Mouse (Mus musculus): ENCODE measurements around the gene Evc2. TPM values are rescaled to one million over a fixed set of nuclear protein-coding genes. Genes with fewer than 3 reads are reported as not detected.

Gene Evc2
- polyA plus RNA-seq, 1 experiment from 2014 or later = 1.8 TPM

DNA sequence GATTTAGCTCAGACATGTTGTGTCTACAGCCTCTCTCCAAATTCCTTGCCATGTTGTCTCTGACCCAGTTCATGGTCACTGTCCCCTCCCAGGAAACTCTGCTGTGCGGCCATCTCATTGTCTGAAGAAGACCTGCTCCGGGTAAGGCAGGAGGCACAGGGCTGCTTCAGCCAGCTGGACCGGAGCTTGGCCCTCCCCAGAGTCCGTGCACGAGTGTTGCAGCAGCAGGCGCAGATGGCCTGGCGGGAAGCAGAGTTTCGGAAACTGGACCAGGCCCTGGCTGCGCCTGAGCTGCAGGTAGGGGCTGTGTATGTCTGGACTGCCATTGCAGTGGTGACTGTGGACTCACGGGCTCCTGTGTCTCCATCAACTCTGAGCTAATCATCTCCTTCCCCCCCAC is 53.6 kb downstream of the Evc2 start:
- H3K9me3 ChIP-seq (ENCODE audit: control insufficient read depth) = no peaks in the 10 kb centered on the region
- H3K27ac ChIP-seq (ENCODE audit: low read depth, low read length) = no peak overlapping the region
- H3K4me2 ChIP-seq (replicated peaks; ENCODE audit: low read depth) = no peak overlapping the region
- 89% methylated on average over 10 of the region's 10 CpGs for WGBS
- no peak overlapping the region for H3K9ac ChIP-seq (ENCODE audit: low read depth, low read length)
- no peak for TF ChIP-seq CTCF (IDR thresholded peaks at IDR 0.05; ENCODE audit: low read depth)
- ATAC-seq = no peak
- no peaks in the 10 kb centered on the region for H3K27me3 ChIP-seq (replicated peaks; ENCODE audit: control insufficient read depth, insufficient read depth, low read length)
- peaks cover 7% of the 10 kb centered on the region for H3K36me3 ChIP-seq (ENCODE audit: control insufficient read depth, insufficient read depth)
- H3K4me3 ChIP-seq (ENCODE audit: low read depth, low read length) = no peak overlapping the region
- no peaks in the 10 kb centered on the region for H3K4me1 ChIP-seq (replicated peaks; ENCODE audit: control insufficient read depth, insufficient read depth, low read length)

- ATAC-seq = no peak
- Histone ChIP-seq H3K9ac (ENCODE audit: low read depth, low read length) (no peak overlapping the region), H3K9me3 (ENCODE audit: control insufficient read depth) (no peaks in the 10 kb centered on the region), H3K4me2 (replicated peaks; ENCODE audit: low read depth) (no peak overlapping the region), H3K36me3 (ENCODE audit: control insufficient read depth, insufficient read depth) (no peaks in the 10 kb centered on the region; the same call in none of the 2 replicates), H3K27me3 (replicated peaks; ENCODE audit: control insufficient read depth, insufficient read depth, low read length) (no peaks in the 10 kb centered on the region), H3K4me3 (ENCODE audit: low read depth, low read length) (no peak overlapping the region), H3K4me1 (replicated peaks; ENCODE audit: control insufficient read depth, insufficient read depth, low read length) (no peaks in the 10 kb centered on the region), H3K27ac (ENCODE audit: low read depth, low read length) (no peak overlapping the region)
- TF ChIP-seq CTCF (IDR thresholded peaks at IDR 0.05; ENCODE audit: low read depth) = no peak
- 91% methylated on average over 22 of the region's 22 CpGs for WGBS
Observed at GRCm38 (mm10) chr5:37395172-37396030, 57.1 kb downstream of the Evc2 start.

DNA sequence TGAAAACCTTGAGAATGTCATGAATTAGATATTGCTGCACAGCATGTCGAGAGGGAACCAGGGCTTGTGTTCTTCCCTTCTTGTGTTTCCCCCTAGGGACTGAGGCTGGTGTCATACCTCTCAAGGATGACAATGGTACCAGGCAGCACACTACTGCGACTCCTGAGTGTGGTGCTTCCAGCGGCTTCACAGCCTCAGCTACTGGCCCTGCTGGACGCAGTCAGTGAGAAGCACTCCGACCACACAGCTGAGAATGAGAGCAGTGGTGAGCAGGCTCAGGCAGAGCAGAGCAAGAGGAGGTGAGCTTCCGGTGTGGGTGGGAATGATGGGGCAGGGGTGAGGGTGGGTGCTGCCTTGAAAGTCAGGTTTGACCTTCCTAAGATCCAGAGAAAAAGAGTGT is 80.7 kb downstream of the Evc2 start:
- no peak overlapping the region for H3K27ac ChIP-seq (ENCODE audit: low read depth, low read length)

DNA sequence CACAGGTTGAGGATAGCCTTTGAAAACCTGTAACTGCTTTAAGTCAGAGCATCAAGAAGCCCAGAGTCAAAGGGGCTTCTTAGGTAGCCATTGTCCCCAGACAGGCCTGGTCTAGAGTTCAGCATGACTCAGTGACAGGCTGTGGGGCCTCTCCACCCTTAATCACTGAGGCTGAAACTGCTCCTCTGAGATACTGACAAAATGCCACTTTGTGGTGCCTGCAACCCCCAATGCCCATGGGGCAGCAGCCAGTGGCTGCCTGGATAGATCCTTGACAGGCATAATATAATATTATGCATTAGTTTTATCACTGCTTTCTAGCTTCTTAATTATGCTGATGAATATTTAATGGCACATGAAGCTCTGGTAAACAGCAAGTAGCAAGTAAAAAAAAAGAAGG is 88.9 kb downstream of the Evc2 start:
- Histone ChIP-seq H3K4me3 (ENCODE audit: low read depth, low read length) (no peak overlapping the region), H3K36me3 (ENCODE audit: control insufficient read depth, insufficient read depth) (no peaks in the 10 kb centered on the region), H3K4me1 (replicated peaks; ENCODE audit: control insufficient read depth, insufficient read depth, low read length) (no peaks in the 10 kb centered on the region), H3K4me2 (replicated peaks; ENCODE audit: low read depth) (no peak overlapping the region), H3K9ac (ENCODE audit: low read depth, low read length) (no peak overlapping the region), H3K27me3 (replicated peaks; ENCODE audit: control insufficient read depth, insufficient read depth, low read length) (no peaks in the 10 kb centered on the region), H3K9me3 (ENCODE audit: control insufficient read depth) (no peaks in the 10 kb centered on the region), H3K27ac (ENCODE audit: low read depth, low read length) (no peak overlapping the region)
- ATAC-seq = no peak
- no peak for TF ChIP-seq CTCF (IDR thresholded peaks at IDR 0.05; ENCODE audit: low read depth)

More for the DNA sequence above, 80.7 kb downstream of the Evc2 start:
- Histone ChIP-seq H3K9ac (ENCODE audit: low read depth, low read length) (no peak overlapping the region), H3K27me3 (replicated peaks; ENCODE audit: control insufficient read depth, insufficient read depth, low read length) (no peaks in the 10 kb centered on the region), H3K9me3 (ENCODE audit: control insufficient read depth) (no peaks in the 10 kb centered on the region), H3K4me3 (ENCODE audit: low read depth, low read length) (no peak overlapping the region), H3K36me3 (ENCODE audit: control insufficient read depth, insufficient read depth) (no peaks in the 10 kb centered on the region), H3K4me2 (replicated peaks; ENCODE audit: low read depth) (no peak overlapping the region), H3K4me1 (replicated peaks; ENCODE audit: control insufficient read depth, insufficient read depth, low read length) (no peaks in the 10 kb centered on the region)
- TF ChIP-seq CTCF (IDR thresholded peaks at IDR 0.05; ENCODE audit: low read depth) = no peak
- ATAC-seq = no peak
- 87% methylated on average over 6 of the region's 6 CpGs for WGBS

DNA sequence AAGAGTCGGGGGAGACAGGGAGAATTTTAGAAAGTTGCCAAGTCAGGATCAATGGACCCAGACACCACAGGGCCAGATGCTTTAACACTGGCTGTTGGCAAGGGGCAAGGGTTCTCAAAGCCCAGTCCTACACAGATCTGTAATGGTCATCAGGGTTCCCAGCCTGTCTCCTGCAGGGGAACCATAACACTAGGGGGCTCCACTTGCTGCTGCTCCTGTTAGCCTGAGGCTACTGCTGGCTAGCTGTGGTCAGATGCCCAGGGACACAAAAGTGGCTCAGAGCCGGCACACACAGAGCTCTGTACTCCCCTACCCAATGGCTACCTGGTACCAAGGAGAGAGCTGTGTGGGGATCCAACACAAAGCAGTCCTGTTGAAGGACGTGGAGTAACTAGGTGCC is 97.1 kb downstream of the Evc2 start:
- no peak for ATAC-seq
- TF ChIP-seq CTCF (IDR thresholded peaks at IDR 0.05; ENCODE audit: low read depth) = no peak; the same call in 1 of the 2 replicates
- Histone ChIP-seq H3K4me3 (ENCODE audit: low read depth, low read length) (no peak overlapping the region), H3K9me3 (ENCODE audit: control insufficient read depth) (no peaks in the 10 kb centered on the region), H3K4me1 (replicated peaks; ENCODE audit: control insufficient read depth, insufficient read depth, low read length) (no peaks in the 10 kb centered on the region), H3K4me2 (replicated peaks; ENCODE audit: low read depth) (no peak overlapping the region), H3K9ac (ENCODE audit: low read depth, low read length) (no peak overlapping the region), H3K36me3 (ENCODE audit: control insufficient read depth, insufficient read depth) (no peaks in the 10 kb centered on the region), H3K27me3 (replicated peaks; ENCODE audit: control insufficient read depth, insufficient read depth, low read length) (no peaks in the 10 kb centered on the region), H3K27ac (ENCODE audit: low read depth, low read length) (no peak overlapping the region)
- 76% methylated on average over 3 of the region's 3 CpGs for WGBS

- no peak for TF ChIP-seq CTCF (IDR thresholded peaks at IDR 0.05; ENCODE audit: low read depth)
- H3K4me1 ChIP-seq (replicated peaks; ENCODE audit: control insufficient read depth, insufficient read depth, low read length) = no peaks in the 10 kb centered on the region
- no peak overlapping the region for H3K9ac ChIP-seq (ENCODE audit: low read depth, low read length)
- no peak overlapping the region for H3K4me3 ChIP-seq (ENCODE audit: low read depth, low read length)
- no peaks in the 10 kb centered on the region for H3K9me3 ChIP-seq (ENCODE audit: control insufficient read depth)
- no peak overlapping the region for H3K4me2 ChIP-seq (replicated peaks; ENCODE audit: low read depth)
- no peak overlapping the region for H3K27ac ChIP-seq (ENCODE audit: low read depth, low read length)
- no peaks in the 10 kb centered on the region for H3K27me3 ChIP-seq (replicated peaks; ENCODE audit: control insufficient read depth, insufficient read depth, low read length)
- WGBS = 69% methylated on average over 2 of the region's 2 CpGs
- ATAC-seq = no peak
- no peaks in the 10 kb centered on the region for H3K36me3 ChIP-seq (ENCODE audit: control insufficient read depth, insufficient read depth)
Observed at GRCm38 (mm10) chr5:37442767-37443166, 104.5 kb downstream of the Evc2 start.

Measured in intestine, postnatal 0 days (tissue).